Mouse (Mus musculus) heart, embryonic 15.5 days (tissue): ENCODE measurements around the gene Man1a. TPM values are rescaled to one million over a fixed set of nuclear protein-coding genes. Genes with fewer than 3 reads are reported as not detected.

Source experiments
- ATAC-seq: fragments of 200-750 bp; cut with Nextera tagmentation; replicated peaks from 2 replicates; pipeline ENCODE4 v1.8.0; 2017; ENCODE audit warnings: low read depth, moderate TSS enrichment; ENCODE audit not compliant: insufficient number of reproducible peaks, insufficient read depth, low FRiP score
- H3K27ac ChIP-seq: fragments of 300-500 bp; sonication (generic); 2 replicates; pipeline ENCODE4 v1.5.1; 2015; ENCODE audit warnings: mild to moderate bottlenecking, inconsistent platforms
- H3K27me3 ChIP-seq: fragments of 300-500 bp; sonication (generic); 2 replicates; pipeline ENCODE4 v1.6.1; 2015; ENCODE audit warnings: inconsistent platforms
- H3K36me3 ChIP-seq: fragments of 300-500 bp; sonication (generic); 2 replicates; pipeline ENCODE4 v1.6.1; 2015; ENCODE audit warnings: mild to moderate bottlenecking, inconsistent platforms
- H3K4me1 ChIP-seq: fragments of 300-500 bp; sonication (generic); replicated peaks from 2 replicates; pipeline ENCODE4 v1.6.1; 2015; ENCODE audit warnings: inconsistent platforms
- H3K4me2 ChIP-seq: fragments of 300-500 bp; sonication (generic); 2 replicates; pipeline ENCODE4 v1.6.1; 2015; ENCODE audit warnings: inconsistent platforms, mild to moderate bottlenecking, moderate library complexity
- H3K4me3 ChIP-seq: fragments of 300-500 bp; sonication (generic); 2 replicates; pipeline ENCODE4 v1.5.1; 2015; ENCODE audit warnings: mild to moderate bottlenecking, inconsistent platforms
- H3K9ac ChIP-seq: fragments of 300-500 bp; sonication (generic); 2 replicates; pipeline ENCODE4 v1.6.1; 2015; ENCODE audit warnings: mild to moderate bottlenecking, inconsistent platforms
- H3K9me3 ChIP-seq: fragments of 300-500 bp; sonication (generic); replicated peaks from 2 replicates; pipeline ENCODE4 v1.6.1; 2016; ENCODE audit warnings: inconsistent platforms
- WGBS: fragments of 180-500 bp; shearing (Covaris S2); methylation state at CpG from one replicate; pipeline ENCODE4 v1.1.7; 2015; ENCODE audit warnings: mixed read lengths; 5-methylcytosine and 5-hydroxymethylcytosine counted together
- polyA plus RNA-seq: library from polyadenylated mRNA; unstranded; fragments of >200 nt; fragmentation: Nextera tagmentation; extraction: Ambion mirVana; gene quantifications from 2 replicates; pipeline ENCODE4 v1.2.1, GENCODE M21; 2015

Gene Man1a
- polyA plus RNA-seq, 1 experiment from 2014 or later, result 5.3 TPM

- Histone ChIP-seq H3K9ac (peak overlapping the region; percentile 73), H3K4me3 (peak overlapping the region; percentile 69), H3K27me3 (no peaks in the 10 kb centered on the region), H3K4me1 (peaks cover 26% of the 10 kb centered on the region), H3K9me3 (no peaks in the 10 kb centered on the region), H3K36me3 (no peaks in the 10 kb centered on the region), H3K27ac (peak overlapping the region; percentile 59), H3K4me2 (peak overlapping the region; percentile 90)
- WGBS, result under 1% methylated on average over 68 of the region's 68 CpGs
- peak; percentile 98 for ATAC-seq
Measured at GRCm38 (mm10) chr10:54075441-54076010, 883 bp downstream of the Man1a start.

GRCm38 (mm10) chr10:54074609-54075421, 1.6 kb downstream of the Man1a start:
- Histone ChIP-seq H3K4me3 (peak overlapping the region; percentile 69), H3K4me2 (peak overlapping the region; percentile 90), H3K4me1 (peaks cover 26% of the 10 kb centered on the region), H3K36me3 (no peaks in the 10 kb centered on the region), H3K27ac (peak overlapping the region; percentile 48; the same call in 1 of the 2 replicates), H3K27me3 (no peaks in the 10 kb centered on the region), H3K9me3 (no peaks in the 10 kb centered on the region), H3K9ac (peak overlapping the region; percentile 73)
- WGBS, result under 1% methylated on average over 73 of the region's 73 CpGs
- ATAC-seq, result peak; percentile 43

GRCm38 (mm10) chr10:54074247-54074608, 2.2 kb downstream of the Man1a start:
- Histone ChIP-seq H3K9ac (peak overlapping the region; percentile 73), H3K27me3 (no peaks in the 10 kb centered on the region), H3K9me3 (no peaks in the 10 kb centered on the region), H3K27ac (0 out of 2 replicates have a peak overlapping the region, but pooled peaks have one; percentile 21), H3K4me2 (peak overlapping the region; percentile 90), H3K4me1 (peaks cover 26% of the 10 kb centered on the region), H3K4me3 (peak overlapping the region; percentile 69), H3K36me3 (no peaks in the 10 kb centered on the region)
- ATAC-seq, result no peak
- 1% methylated on average over 14 of the region's 14 CpGs for WGBS

- no peak overlapping the region for H3K27ac ChIP-seq
- H3K4me3 ChIP-seq, result peak overlapping the region; percentile 69
- peak overlapping the region; percentile 73 for H3K9ac ChIP-seq
- peak overlapping the region; percentile 90 for H3K4me2 ChIP-seq
- no peak for ATAC-seq
- no peaks in the 10 kb centered on the region for H3K36me3 ChIP-seq
- WGBS, result 60% methylated on average over 6 of the region's 6 CpGs
- peaks cover 26% of the 10 kb centered on the region for H3K4me1 ChIP-seq
- H3K27me3 ChIP-seq, result no peaks in the 10 kb centered on the region
- H3K9me3 ChIP-seq, result no peaks in the 10 kb centered on the region
Measured at GRCm38 (mm10) chr10:54073641-54074203, 2.7 kb downstream of the Man1a start.

GRCm38 (mm10) chr10:54072336-54072735, 4.1 kb downstream of the Man1a start:
- no peaks in the 10 kb centered on the region for H3K27me3 ChIP-seq
- peak overlapping the region; percentile 90 for H3K4me2 ChIP-seq
- no peak overlapping the region for H3K27ac ChIP-seq
- H3K4me1 ChIP-seq, result peaks cover 26% of the 10 kb centered on the region
- no peak for ATAC-seq
- peak overlapping the region; percentile 69; the same call in 1 of the 2 replicates for H3K4me3 ChIP-seq
- H3K36me3 ChIP-seq, result no peaks in the 10 kb centered on the region
- H3K9me3 ChIP-seq, result no peaks in the 10 kb centered on the region
- H3K9ac ChIP-seq, result no peak overlapping the region
- whole genome bisulfite sequencing, result 86% methylated on average over 2 of the region's 2 CpGs

GRCm38 (mm10) chr10:54070496-54070895, 5.9 kb downstream of the Man1a start:
- 76% methylated on average over 5 of the region's 5 CpGs for WGBS
- H3K4me2 ChIP-seq, result no peak overlapping the region
- no peaks in the 10 kb centered on the region for H3K9me3 ChIP-seq
- H3K4me3 ChIP-seq, result no peak overlapping the region
- H3K27ac ChIP-seq, result no peak overlapping the region
- ATAC-seq, result no peak
- H3K36me3 ChIP-seq, result no peaks in the 10 kb centered on the region
- no peaks in the 10 kb centered on the region for H3K27me3 ChIP-seq
- no peak overlapping the region for H3K9ac ChIP-seq
- peaks cover 19% of the 10 kb centered on the region for H3K4me1 ChIP-seq

GRCm38 (mm10) chr10:54069412-54069811, 7.0 kb downstream of the Man1a start:
- peaks cover 18% of the 10 kb centered on the region for H3K4me1 ChIP-seq
- 85% methylated on average over 5 of the region's 5 CpGs for WGBS
- no peaks in the 10 kb centered on the region for H3K36me3 ChIP-seq
- no peak overlapping the region for H3K27ac ChIP-seq
- ATAC-seq, result no peak
- no peak overlapping the region for H3K4me2 ChIP-seq
- H3K9ac ChIP-seq, result no peak overlapping the region
- no peak overlapping the region for H3K4me3 ChIP-seq
- H3K9me3 ChIP-seq, result no peaks in the 10 kb centered on the region
- H3K27me3 ChIP-seq, result no peaks in the 10 kb centered on the region

GRCm38 (mm10) chr10:54066683-54067082, 9.7 kb downstream of the Man1a start:
- H3K4me1 ChIP-seq, result peaks cover 8% of the 10 kb centered on the region; the same call in 1 of the 2 replicates
- no peaks in the 10 kb centered on the region for H3K36me3 ChIP-seq
- H3K9me3 ChIP-seq, result no peaks in the 10 kb centered on the region
- H3K9ac ChIP-seq, result no peak overlapping the region
- no peak overlapping the region for H3K4me3 ChIP-seq
- no peak overlapping the region for H3K27ac ChIP-seq
- no peak for ATAC-seq
- no peak overlapping the region for H3K4me2 ChIP-seq
- no peaks in the 10 kb centered on the region for H3K27me3 ChIP-seq

- no peaks in the 10 kb centered on the region for H3K27me3 ChIP-seq
- no peak overlapping the region for H3K4me2 ChIP-seq
- WGBS, result 57% methylated on average over 8 of the region's 8 CpGs
- H3K9me3 ChIP-seq, result no peaks in the 10 kb centered on the region
- H3K9ac ChIP-seq, result no peak overlapping the region
- no peak overlapping the region for H3K27ac ChIP-seq
- no peaks in the 10 kb centered on the region for H3K36me3 ChIP-seq
- H3K4me1 ChIP-seq, result peaks cover 20% of the 10 kb centered on the region
- no peak for ATAC-seq
- no peak overlapping the region for H3K4me3 ChIP-seq
Measured at GRCm38 (mm10) chr10:54063551-54064260, 12.7 kb downstream of the Man1a start.

- WGBS, result 51% methylated on average over 11 of the region's 11 CpGs
- H3K4me3 ChIP-seq, result no peak overlapping the region
- no peak overlapping the region for H3K27ac ChIP-seq
- H3K4me2 ChIP-seq, result peak overlapping the region; percentile 36; the same call in 1 of the 2 replicates
- H3K4me1 ChIP-seq, result peaks cover 20% of the 10 kb centered on the region
- no peak for ATAC-seq
- no peaks in the 10 kb centered on the region for H3K9me3 ChIP-seq
- no peaks in the 10 kb centered on the region for H3K27me3 ChIP-seq
- no peak overlapping the region for H3K9ac ChIP-seq
- no peaks in the 10 kb centered on the region for H3K36me3 ChIP-seq
Measured at GRCm38 (mm10) chr10:54062835-54063234, 13.6 kb downstream of the Man1a start.

GRCm38 (mm10) chr10:54061159-54061558, 15.2 kb downstream of the Man1a start:
- H3K27me3 ChIP-seq, result no peaks in the 10 kb centered on the region
- peaks cover 20% of the 10 kb centered on the region for H3K4me1 ChIP-seq
- ATAC-seq, result no peak
- no peaks in the 10 kb centered on the region for H3K9me3 ChIP-seq
- H3K27ac ChIP-seq, result no peak overlapping the region
- no peak overlapping the region for H3K4me2 ChIP-seq
- WGBS, result 92% methylated on average over 4 of the region's 4 CpGs
- H3K36me3 ChIP-seq, result no peaks in the 10 kb centered on the region
- H3K9ac ChIP-seq, result no peak overlapping the region
- H3K4me3 ChIP-seq, result no peak overlapping the region
